Mouse (Mus musculus) embryonic fibroblast, embryonic 13.5 days (primary cell): ENCODE results near the gene Gm3278. TPM values are rescaled to one million over a fixed set of nuclear protein-coding genes. Genes with fewer than 3 reads are reported as not detected.
A peak's percentile ranks its signal among the peaks of the same experiment; 100 is the strongest.
"Not testable (repeated sequence)": the region's sequence is repeated elsewhere in the genome, so short reads cannot be mapped to it uniquely, and the experiment has no call there.

Source experiments
- H3K27ac ChIP-seq: 2 replicates; pipeline ENCODE4 v1.5.1; 2012; ENCODE audit warnings: low read length, control low read depth, inconsistent platforms; ENCODE audit not compliant: insufficient read depth
- H3K4me1 ChIP-seq: 2 replicates; pipeline ENCODE4 v1.6.1; 2011; ENCODE audit warnings: low read length; ENCODE audit not compliant: control insufficient read depth, insufficient read depth
- H3K4me3 ChIP-seq: 2 replicates; pipeline ENCODE4 v1.5.1; 2011; ENCODE audit warnings: mild to moderate bottlenecking, control low read depth, low read length; ENCODE audit not compliant: insufficient read depth
- polyA plus RNA-seq: library from polyadenylated mRNA; stranded (reverse); fragments of >200 nt; gene quantifications from 2 replicates; pipeline ENCODE4 v1.2.4, GENCODE M21; 2011; ENCODE audit warnings: low read depth; ENCODE audit not compliant: missing spikeins, insufficient read length

Gm3278 gene
- not detected in 2 replicates for polyA plus RNA-seq

- not testable (repeated sequence) for H3K4me3 ChIP-seq, H3K27ac ChIP-seq, H3K4me1 ChIP-seq
Measured at GRCm38 (mm10) chr14:4892116-4892515, at the start of gene Gm3278. TSS of gene Gm3278 (plus strand) at chr14:4892416.

- peak within 1 kb of the TSS; percentile 36 for H3K4me3 ChIP-seq
- not testable (repeated sequence) for H3K27ac ChIP-seq, H3K4me1 ChIP-seq
Measured at GRCm38 (mm10) chr14:4855299-4855980, 36.8 kb upstream of the Gm3278 start, which contains the start of gene Gm3264. TSS of gene Gm3264 (plus strand) at chr14:4855576.

Other genes with a start within 250 kb of the Gm3278 start
- gene Gm3239, start 228.2 kb upstream of the Gm3278 start, polyA plus RNA-seq = not detected in 2 replicates
- not detected in 2 replicates for gene Gm7876, start 183.2 kb upstream of the Gm3278 start, polyA plus RNA-seq
- gene Gm3252, start 165.6 kb upstream of the Gm3278 start, polyA plus RNA-seq = not detected in 2 replicates
- gene Gm9602, start 116.1 kb upstream of the Gm3278 start, polyA plus RNA-seq = not detected in 2 replicates
- not detected in 2 replicates for gene Gm3269, start 54.3 kb upstream of the Gm3278 start, polyA plus RNA-seq
- not detected in 2 replicates for gene Gm3264, start 36.8 kb upstream of the Gm3278 start, polyA plus RNA-seq
- gene Gm8297, start 91.5 kb downstream of the Gm3278 start, polyA plus RNA-seq = not detected in 2 replicates
- not detected in 2 replicates for gene Gm3298, start 123.5 kb downstream of the Gm3278 start, polyA plus RNA-seq
- gene 4930555G01Rik, start 158.2 kb downstream of the Gm3278 start, polyA plus RNA-seq = not detected in 2 replicates
- not detected in 2 replicates for gene Gm8281, start 178.6 kb downstream of the Gm3278 start, polyA plus RNA-seq
- gene Gm8279, start 239.1 kb downstream of the Gm3278 start, polyA plus RNA-seq = not detected in 2 replicates